Mouse (Mus musculus) subcutaneous adipose tissue, adult 2 months (tissue): ENCODE measurements around the gene Gm11549. TPM values are rescaled to one million over a fixed set of nuclear protein-coding genes. Genes with fewer than 3 reads are reported as not detected.

Experiments used
- polyA plus RNA-seq: library from polyadenylated mRNA; depleted of rRNA; stranded (reverse); fragments of >200 nt; gene quantifications from 2 replicates; pipeline ENCODE4 v1.2.3, GENCODE M21; 2012; ENCODE audit warnings: low replicate concordance; rRNA removed

Gene Gm11549
- polyA plus RNA-seq = 0.03 and 0.06 TPM in 2 replicates

GRCm38 (mm10) chr3:36521073-36522060 lies at the start of gene Gm11549:
Gm11549 (minus strand) TSS chr3:36521813.

GRCm38 (mm10) chr3:36552406-36553047 lies 30.9 kb upstream of the Gm11549 start, which contains the start of gene Exosc9:
Exosc9 (plus strand) TSS chr3:36552606.

GRCm38 (mm10) chr3:36475532-36476087 lies 46.0 kb downstream of the Gm11549 start, which contains the start of the genes Anxa5 and 1810062G17Rik:
Anxa5 (minus strand) TSS chr3:36475894.
1810062G17Rik (plus strand) TSS chr3:36475937.

Other genes with a start within 250 kb of the Gm11549 start
- 826 and 1,446 TPM in 2 replicates for gene Anxa5, start 45.9 kb downstream of the Gm11549 start, polyA plus RNA-seq
- 3.3 and 5.5 TPM in 2 replicates for gene 1810062G17Rik, start 45.9 kb downstream of the Gm11549 start, polyA plus RNA-seq
- gene Exosc9, start 30.8 kb upstream of the Gm11549 start, polyA plus RNA-seq = 13.4 and 16.0 TPM in 2 replicates
- gene Ccna2, start 50.3 kb upstream of the Gm11549 start, polyA plus RNA-seq = 1.5 and 26.1 TPM in 2 replicates
- gene Bbs7, start 91.7 kb upstream of the Gm11549 start, polyA plus RNA-seq = 2.6 and 4.1 TPM in 2 replicates
- gene Trpc3, start 168.4 kb upstream of the Gm11549 start, polyA plus RNA-seq = 4.1 and 11.2 TPM in 2 replicates